Mouse (Mus musculus) limb, embryonic 14.5 days (tissue): ENCODE data around the gene Rcsd1. TPM values are rescaled to one million over a fixed set of nuclear protein-coding genes. Genes with fewer than 3 reads are reported as not detected.

Source experiments
- ATAC-seq: fragments of 200-750 bp; cut with Nextera tagmentation; 2 replicates; pipeline ENCODE4 v1.8.0; 2017; ENCODE audit warnings: low read depth, moderate number of reproducible peaks, moderate TSS enrichment; ENCODE audit not compliant: low FRiP score
- DNase-seq: peaks from one replicate; pipeline ENCODE4 v3.0.0-alpha.2; 2015; ENCODE audit warnings: low spot score
- H3K27ac ChIP-seq: fragments of 300-500 bp; sonication (generic); replicated peaks from 2 replicates; pipeline ENCODE4 v1.5.1; 2014; ENCODE audit warnings: low read depth, mild to moderate bottlenecking, low read length, moderate library complexity, mixed read lengths
- H3K27me3 ChIP-seq: fragments of 300-500 bp; sonication (generic); 2 replicates; pipeline ENCODE4 v1.6.1; 2014; ENCODE audit warnings: low read length, mixed read lengths; ENCODE audit not compliant: control insufficient read depth, insufficient read depth
- H3K36me3 ChIP-seq: fragments of 300-500 bp; sonication (generic); 2 replicates; pipeline ENCODE4 v1.6.1; 2014; ENCODE audit warnings: mild to moderate bottlenecking, low read length, moderate library complexity, mixed read lengths; ENCODE audit not compliant: control insufficient read depth, insufficient read depth
- H3K4me1 ChIP-seq: fragments of 300-500 bp; sonication (generic); 2 replicates; pipeline ENCODE4 v1.6.1; 2014; ENCODE audit warnings: antibody characterized with exemption, low read length, mixed read lengths; ENCODE audit not compliant: control insufficient read depth, insufficient read depth
- H3K4me2 ChIP-seq: fragments of 300-500 bp; sonication (generic); replicated peaks from 2 replicates; pipeline ENCODE4 v1.6.1; 2014; ENCODE audit warnings: low read depth, mild to moderate bottlenecking, low read length, moderate library complexity; ENCODE audit not compliant: severe bottlenecking
- H3K4me3 ChIP-seq: fragments of 300-500 bp; sonication (generic); replicated peaks from 2 replicates; pipeline ENCODE4 v1.5.1; 2014; ENCODE audit warnings: low read length
- H3K9ac ChIP-seq: fragments of 300-500 bp; sonication (generic); 2 replicates; pipeline ENCODE4 v1.6.1; 2014; ENCODE audit warnings: mild to moderate bottlenecking, low read depth, low read length, moderate library complexity; ENCODE audit not compliant: severe bottlenecking
- H3K9me3 ChIP-seq: fragments of 300-500 bp; sonication (generic); 2 replicates; pipeline ENCODE4 v1.6.1; 2016; ENCODE audit warnings: low read length; ENCODE audit not compliant: control insufficient read depth
- POLR2A ChIP-seq: fragments of 200-500 bp; IDR thresholded peaks from 2 replicates; pipeline ENCODE4 v1.8.0; 2012; ENCODE audit warnings: inconsistent platforms, mild to moderate bottlenecking, moderate library complexity, borderline replicate concordance; ENCODE audit not compliant: insufficient read depth, insufficient read length; ENCODE audit errors: extremely low read depth
- WGBS: fragments of 180-500 bp; shearing (Covaris S2); extraction: QIAGEN DNeasy Blood & Tissue Kit; methylation state at CpG from one replicate; pipeline ENCODE4 v1.1.7; 2014; 5-methylcytosine and 5-hydroxymethylcytosine counted together
- polyA plus RNA-seq, 2 experiments: library from polyadenylated mRNA; depleted of rRNA in 1 of 2; stranded (reverse) in 1 of 2; unstranded in 1 of 2; fragments of >200 nt; fragmentation: Nextera tagmentation in 1 of 2; extraction: Ambion mirVana in 1 of 2; gene quantifications; 2 replicates each; pipeline versions ENCODE4 v1.2.1 to v1.2.3; 2012 to 2014

Rcsd1 gene
- polyA plus RNA-seq, 2 experiments, result 9.6 to 16.7 TPM

- WGBS, result 67% methylated on average over 4 of the region's 4 CpGs
- Histone ChIP-seq H3K27me3 (no peaks in the 10 kb centered on the region), H3K4me2 (no peak overlapping the region), H3K9ac (no peak overlapping the region), H3K9me3 (no peaks in the 10 kb centered on the region), H3K4me1 (peaks cover 4% of the 10 kb centered on the region; the same call in 1 of the 2 replicates), H3K27ac (no peak overlapping the region), H3K36me3 (no peaks in the 10 kb centered on the region), H3K4me3 (no peak overlapping the region)
- DNase-seq, result no peak
- no peak for ATAC-seq
- no peak for TF ChIP-seq POLR2A
Observed at GRCm38 (mm10) chr1:165677558-165677957, 32.0 kb downstream of the Rcsd1 start.

GRCm38 (mm10) chr1:165676993-165677392 is 32.6 kb downstream of the Rcsd1 start:
- Histone ChIP-seq H3K4me2 (no peak overlapping the region), H3K4me3 (no peak overlapping the region), H3K9me3 (no peaks in the 10 kb centered on the region), H3K36me3 (no peaks in the 10 kb centered on the region), H3K27me3 (no peaks in the 10 kb centered on the region), H3K4me1 (peaks cover 2% of the 10 kb centered on the region; the same call in 1 of the 2 replicates), H3K9ac (no peak overlapping the region), H3K27ac (no peak overlapping the region)
- DNase-seq (no peak), ATAC-seq (0 out of 2 replicates have a peak, but pooled peaks have one; percentile 17)
- TF ChIP-seq POLR2A, result no peak
- WGBS, result 77% methylated on average over 3 of the region's 3 CpGs

GRCm38 (mm10) chr1:165675167-165675566 is 34.4 kb downstream of the Rcsd1 start:
- H3K4me3 ChIP-seq, result no peak overlapping the region
- H3K9ac ChIP-seq, result no peak overlapping the region
- 90% methylated on average over 9 of the region's 9 CpGs for WGBS
- no peak for TF ChIP-seq POLR2A
- H3K4me2 ChIP-seq, result no peak overlapping the region
- DNase-seq (no peak), ATAC-seq (no peak)
- no peaks in the 10 kb centered on the region for H3K4me1 ChIP-seq
- H3K27me3 ChIP-seq, result no peaks in the 10 kb centered on the region
- H3K9me3 ChIP-seq, result no peaks in the 10 kb centered on the region
- no peaks in the 10 kb centered on the region for H3K36me3 ChIP-seq
- H3K27ac ChIP-seq, result no peak overlapping the region

- Histone ChIP-seq H3K9ac (no peak overlapping the region), H3K4me1 (no peaks in the 10 kb centered on the region), H3K4me2 (no peak overlapping the region), H3K4me3 (no peak overlapping the region), H3K9me3 (no peaks in the 10 kb centered on the region), H3K36me3 (no peaks in the 10 kb centered on the region), H3K27me3 (no peaks in the 10 kb centered on the region), H3K27ac (no peak overlapping the region)
- DNase-seq (no peak), ATAC-seq (no peak)
- no peak for TF ChIP-seq POLR2A
- WGBS, result 75% methylated on average over 9 of the region's 9 CpGs
Observed at GRCm38 (mm10) chr1:165672355-165672754, 37.2 kb downstream of the Rcsd1 start.

- ATAC-seq (no peak), DNase-seq (no peak)
- no peak for TF ChIP-seq POLR2A
- H3K36me3 ChIP-seq, result no peaks in the 10 kb centered on the region
- H3K27me3 ChIP-seq, result no peaks in the 10 kb centered on the region
- no peaks in the 10 kb centered on the region for H3K4me1 ChIP-seq
- no peak overlapping the region for H3K4me2 ChIP-seq
- no peak overlapping the region for H3K9ac ChIP-seq
- no peak overlapping the region for H3K4me3 ChIP-seq
- 70% methylated on average over 6 of the region's 6 CpGs for WGBS
- H3K27ac ChIP-seq, result no peak overlapping the region
- no peaks in the 10 kb centered on the region for H3K9me3 ChIP-seq
Observed at GRCm38 (mm10) chr1:165670056-165670455, 39.5 kb downstream of the Rcsd1 start.

- Histone ChIP-seq H3K36me3 (no peaks in the 10 kb centered on the region), H3K9ac (no peak overlapping the region), H3K27ac (no peak overlapping the region), H3K4me3 (no peak overlapping the region), H3K27me3 (no peaks in the 10 kb centered on the region), H3K4me2 (no peak overlapping the region), H3K4me1 (no peaks in the 10 kb centered on the region), H3K9me3 (no peaks in the 10 kb centered on the region)
- DNase-seq (no peak), ATAC-seq (no peak)
- TF ChIP-seq POLR2A, result no peak
- WGBS, result 69% methylated on average over 4 of the region's 4 CpGs
Observed at GRCm38 (mm10) chr1:165668904-165669303, 40.7 kb downstream of the Rcsd1 start.
